Mouse (Mus musculus): ENCODE measurements around the gene Gc. TPM values are rescaled to one million over a fixed set of nuclear protein-coding genes. Genes with fewer than 3 reads are reported as not detected.

Gene Gc
- total RNA-seq (2021): not detected

- DNase-seq: no peak
- intact Hi-C loops (cut with DNase I): no loop called here
Measured at GRCm38 (mm10) chr5:89457554-89458062, at the start of gene Gc. Gene Gc, minus strand, starts transcription at chr5:89457898.

- DNase-seq: peak; percentile 2
- intact Hi-C loops (cut with DNase I): no loop called here
Measured at GRCm38 (mm10) chr5:89500182-89500581, 42.5 kb upstream of the Gc start.

GRCm38 (mm10) chr5:89492560-89492959 is 34.9 kb upstream of the Gc start:
- intact Hi-C loops (cut with DNase I): no loop called here
- no peak for DNase-seq

DNA sequence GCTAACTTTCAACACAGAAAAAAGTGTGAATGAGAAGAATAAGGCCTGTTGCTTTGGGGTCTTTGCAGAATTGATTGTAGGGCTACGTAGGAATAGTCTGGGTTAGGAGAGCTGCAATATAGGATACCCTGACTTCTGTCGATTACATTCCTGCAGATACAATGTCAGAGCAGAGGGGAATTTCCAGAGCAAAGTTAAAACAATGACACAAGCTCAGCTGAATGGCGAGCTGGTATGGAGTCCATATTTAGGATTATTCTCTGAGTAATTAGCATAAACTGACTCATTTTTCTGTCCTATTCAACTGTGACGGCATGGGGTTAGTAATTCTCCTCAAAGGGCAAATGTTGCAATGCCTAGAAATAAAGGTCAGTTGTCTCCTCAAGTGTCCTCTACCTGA is 12.8 kb upstream of the Gc start:
- DNase-seq: no peak
- intact Hi-C loops (cut with DNase I): no loop called here

- intact Hi-C loops (cut with DNase I): no loop called here
Measured at GRCm38 (mm10) chr5:89467886-89468285, 10.2 kb upstream of the Gc start.

GRCm38 (mm10) chr5:89467045-89467444 is 9.3 kb upstream of the Gc start:
- no peak for DNase-seq
- intact Hi-C loops (cut with DNase I): no loop called here

More at GRCm38 (mm10) chr5:89467886-89468285, 10.2 kb upstream of the Gc start:
- DNase-seq: no peak

DNA sequence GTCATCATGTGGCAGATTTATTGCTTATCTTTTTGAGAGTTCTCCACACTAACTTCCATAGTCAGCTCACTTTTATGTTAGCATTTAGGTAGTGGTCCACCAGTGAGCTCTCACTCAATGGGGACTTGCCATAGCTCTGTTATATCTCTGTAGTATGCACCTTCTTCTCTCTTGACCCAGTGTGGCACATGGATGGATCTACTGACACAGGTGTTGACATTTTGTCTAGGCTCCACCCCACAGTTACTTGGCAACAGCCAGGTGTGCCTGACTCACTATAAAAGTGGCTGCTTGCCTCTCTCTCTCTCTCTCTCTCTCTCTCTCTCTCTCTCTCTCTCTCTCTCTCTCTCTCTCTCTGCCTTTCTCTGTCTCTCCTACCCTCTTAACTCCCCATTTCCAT is 8.6 kb upstream of the Gc start:
- no peak for DNase-seq
- intact Hi-C loops (cut with DNase I): no loop called here

DNA sequence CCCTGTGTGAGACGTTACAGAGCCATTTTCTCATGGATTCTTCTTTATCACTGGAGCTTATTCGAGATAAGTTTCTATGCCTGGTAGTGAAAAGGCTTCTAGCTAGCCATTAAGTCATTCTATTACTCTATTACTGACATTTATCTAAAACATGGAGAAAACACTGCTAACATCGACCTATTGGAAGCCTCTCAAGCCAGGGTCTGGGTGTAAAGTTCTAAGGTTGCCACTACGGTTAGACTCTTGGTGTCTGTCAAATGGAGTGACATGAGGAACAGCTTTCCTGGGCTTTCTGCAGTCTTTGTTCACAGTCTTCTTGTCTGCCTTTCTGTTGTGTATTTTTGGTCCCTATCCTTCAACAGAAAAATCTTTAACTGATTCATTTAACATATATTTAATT is 4.1 kb upstream of the Gc start:
- no peak for DNase-seq
- intact Hi-C loops (cut with DNase I): no loop called here

DNA sequence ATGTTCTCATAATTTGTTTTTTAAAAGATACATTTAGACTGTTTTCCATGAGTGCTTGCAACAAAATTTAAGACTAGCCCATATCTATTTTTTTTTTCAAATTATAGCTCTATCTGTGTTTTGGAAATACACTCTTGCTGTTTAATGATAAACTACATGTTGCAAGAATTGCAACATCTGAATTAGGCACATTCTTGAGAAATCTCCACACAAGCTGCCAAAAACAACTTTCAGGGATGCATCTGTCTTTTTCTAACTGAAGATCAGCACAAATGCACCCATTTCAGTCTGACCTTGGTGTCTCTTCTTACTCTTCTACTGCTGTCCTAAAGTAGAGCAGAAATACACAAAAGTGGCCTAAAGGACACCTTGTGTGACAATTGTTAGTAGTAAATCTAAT is 1.9 kb upstream of the Gc start:
- intact Hi-C loops (cut with DNase I): no loop called here
- no peak for DNase-seq

- no peak for DNase-seq
- intact Hi-C loops (cut with DNase I): no loop called here
Measured at GRCm38 (mm10) chr5:89458987-89459386, 1.3 kb upstream of the Gc start.

DNA sequence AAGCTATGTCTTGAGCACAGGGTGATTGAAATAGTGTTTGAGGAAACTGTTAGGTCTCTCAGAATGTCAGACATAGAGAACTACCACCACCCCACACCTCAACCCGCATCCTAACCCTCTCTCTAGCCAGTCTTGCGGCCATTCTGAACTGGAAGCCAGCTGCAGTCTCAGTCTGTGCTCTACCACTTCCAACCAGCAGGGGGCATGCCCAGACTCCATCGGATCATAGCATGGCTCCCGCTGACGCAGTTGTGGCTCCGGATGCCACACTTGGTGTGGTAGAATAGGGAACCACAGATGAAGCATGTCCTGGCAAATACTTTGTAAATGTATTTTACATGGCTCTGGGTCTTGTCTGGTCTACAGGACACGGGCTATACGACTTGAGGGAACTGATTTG is 2.2 kb downstream of the Gc start:
- intact Hi-C loops (cut with DNase I): no loop called here
- DNase-seq: peak; percentile 31

- no peak for DNase-seq
- intact Hi-C loops (cut with DNase I): no loop called here
Measured at GRCm38 (mm10) chr5:89450798-89451197, 6.9 kb downstream of the Gc start.

GRCm38 (mm10) chr5:89449325-89449724 is 8.4 kb downstream of the Gc start:
- DNase-seq: no peak
- intact Hi-C loops (cut with DNase I): no loop called here

DNA sequence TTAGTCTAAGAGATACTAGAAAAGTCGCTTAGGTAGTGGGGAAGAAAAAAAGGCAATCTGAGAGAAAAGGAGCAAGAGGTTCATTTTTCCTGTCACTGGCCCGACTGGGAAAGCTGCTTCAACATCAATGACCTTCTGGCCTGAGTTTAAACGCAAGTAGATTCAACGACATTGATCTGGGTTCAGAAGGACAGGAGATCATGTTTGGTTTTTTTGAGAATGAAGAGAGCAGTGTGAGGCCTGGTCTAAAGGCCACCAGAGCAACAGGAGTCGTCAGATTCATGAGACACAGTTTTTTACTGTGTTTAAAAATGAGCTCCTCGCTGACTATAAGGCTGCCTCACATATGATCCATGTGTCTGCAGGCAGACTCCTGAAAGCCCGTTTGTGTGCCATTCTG is 9.7 kb downstream of the Gc start:
- intact Hi-C loops (cut with DNase I): no loop called here
- no peak for DNase-seq

GRCm38 (mm10) chr5:89444360-89444759 is 13.3 kb downstream of the Gc start:
- intact Hi-C loops (cut with DNase I): no loop called here
- DNase-seq: no peak

DNA sequence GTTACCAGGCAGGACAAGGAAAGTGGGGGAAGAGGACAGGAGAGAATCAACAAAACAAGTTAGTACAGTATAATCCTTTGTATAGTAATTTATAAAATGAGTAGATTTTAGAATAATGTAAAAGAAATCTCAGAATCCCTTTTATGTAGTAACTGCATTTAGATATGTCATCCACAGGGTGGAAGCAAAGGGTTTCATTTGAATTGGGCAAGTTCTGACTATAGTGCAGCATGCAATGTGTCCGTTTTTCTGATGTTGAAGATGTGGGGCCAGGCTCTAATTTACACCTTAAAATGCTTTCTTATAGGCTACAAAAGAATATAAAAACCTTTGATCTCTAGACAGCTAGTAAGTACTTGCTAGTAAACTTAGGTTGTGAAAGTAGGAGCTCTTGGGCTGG is 46.2 kb downstream of the Gc start:
- intact Hi-C loops (cut with DNase I): loop anchor here (5.0 kb wide), 2 partner anchors 271 to 781 kb away; no protein-coding TSS in a partner anchor
- no peak for DNase-seq

DNA sequence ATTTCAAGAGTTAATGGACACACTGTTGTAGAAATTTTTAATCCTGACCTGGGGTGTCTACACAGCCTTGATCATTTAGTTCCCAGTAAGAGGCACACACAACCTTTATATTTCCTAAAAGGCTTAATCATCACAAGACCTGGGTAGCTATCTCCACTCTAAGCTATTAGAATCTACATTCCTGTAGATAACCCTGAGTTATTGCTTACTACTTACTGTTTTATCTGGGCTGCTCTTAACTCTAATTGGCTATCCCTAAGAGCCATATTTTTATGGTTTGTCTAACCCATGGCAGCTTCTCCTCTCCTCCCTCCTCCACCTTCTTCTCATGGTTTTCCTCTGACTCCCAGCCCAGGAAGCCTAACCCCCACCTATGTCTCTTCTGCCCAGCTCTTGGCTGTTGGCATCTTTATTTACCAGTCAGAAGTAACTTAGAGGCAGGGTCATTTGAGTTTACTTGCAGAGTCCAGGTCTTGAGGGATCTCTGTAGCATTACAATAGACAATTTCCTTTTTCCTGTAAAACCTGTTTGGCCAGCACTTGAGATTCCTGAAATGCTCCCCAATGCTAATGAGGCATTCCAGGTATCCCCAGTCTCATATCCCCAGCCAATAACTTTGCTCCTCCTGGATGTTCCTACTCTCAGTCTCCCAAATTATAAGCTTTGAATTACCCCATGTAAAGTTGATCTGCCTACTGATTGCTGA is 50.2 kb downstream of the Gc start:
- intact Hi-C loops (cut with DNase I): no loop called here
- DNase-seq: no peak

- intact Hi-C loops (cut with DNase I): no loop called here
Measured at GRCm38 (mm10) chr5:89405132-89405531, 52.6 kb downstream of the Gc start.

DNA sequence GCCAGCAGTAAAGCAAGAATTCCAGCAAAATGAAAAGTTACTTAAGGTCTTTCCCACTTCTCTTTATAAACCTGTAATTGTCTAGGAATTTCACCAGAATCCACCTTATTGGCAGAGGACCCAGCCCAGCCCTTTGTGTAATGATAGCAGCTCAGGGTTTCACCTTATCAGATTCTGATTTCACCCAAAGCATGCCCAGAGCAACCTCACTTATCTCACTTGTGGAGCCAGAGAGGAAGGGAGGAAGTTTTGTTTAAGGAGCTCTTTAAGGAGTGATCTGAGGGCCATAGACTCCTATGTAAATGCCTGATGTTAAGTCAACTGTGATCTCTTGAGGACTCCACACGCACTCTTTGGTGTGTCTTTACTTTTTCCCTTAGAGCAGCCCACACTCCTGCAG is 67.3 kb downstream of the Gc start:
- no peak for DNase-seq
- intact Hi-C loops (cut with DNase I): no loop called here

More at GRCm38 (mm10) chr5:89405132-89405531, 52.6 kb downstream of the Gc start:
- no peak for DNase-seq

DNA sequence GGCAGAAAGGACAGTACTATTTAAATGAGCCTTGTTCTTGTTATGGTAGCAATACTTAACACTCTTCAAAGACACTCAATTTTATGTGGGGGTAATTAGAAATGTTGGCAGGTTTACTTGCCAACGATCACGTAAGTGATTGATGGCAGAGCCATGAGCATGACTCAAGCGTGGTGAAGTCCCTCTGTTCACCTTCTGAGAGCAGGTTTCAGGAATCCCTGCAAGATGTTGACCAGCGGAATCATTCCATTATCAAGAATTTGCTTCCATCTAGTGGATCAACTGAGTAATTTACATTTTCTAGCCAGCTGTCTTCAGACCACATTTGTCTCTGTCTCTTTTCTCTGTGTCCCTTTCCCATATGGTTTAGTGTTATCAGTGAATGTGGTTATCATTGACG is 73.5 kb downstream of the Gc start:
- DNase-seq: peak; percentile 4

DNA sequence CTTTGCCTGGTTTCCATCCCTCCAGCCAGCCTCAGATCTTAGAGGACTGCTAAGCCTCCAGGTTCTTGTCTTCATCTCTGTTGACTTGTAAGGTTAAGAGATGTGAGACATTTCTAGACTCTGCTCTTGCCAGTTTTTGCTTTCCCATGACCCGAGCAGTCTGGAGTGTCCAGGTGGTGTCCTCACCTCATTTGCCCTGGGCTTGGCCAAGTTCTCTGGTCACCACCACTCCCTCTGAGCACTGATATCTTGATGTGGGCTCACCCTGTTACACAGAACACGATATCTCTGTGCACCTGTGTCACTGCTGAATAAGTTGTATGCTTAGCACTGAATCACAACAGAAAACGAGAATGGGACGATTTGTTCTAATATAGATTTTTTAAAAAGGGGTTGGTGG is 76.4 kb downstream of the Gc start:
- intact Hi-C loops (cut with DNase I): loop anchor here (10.0 kb wide), 2 partner anchors 497 to 687 kb away; partner anchors contain the start of gene Slc4a4
- DNase-seq: no peak

More for the DNA sequence above, 73.5 kb downstream of the Gc start:
- intact Hi-C loops (cut with DNase I): loop anchor here (10.0 kb wide), 2 partner anchors 499 to 689 kb away; partner anchors contain the start of gene Slc4a4

DNA sequence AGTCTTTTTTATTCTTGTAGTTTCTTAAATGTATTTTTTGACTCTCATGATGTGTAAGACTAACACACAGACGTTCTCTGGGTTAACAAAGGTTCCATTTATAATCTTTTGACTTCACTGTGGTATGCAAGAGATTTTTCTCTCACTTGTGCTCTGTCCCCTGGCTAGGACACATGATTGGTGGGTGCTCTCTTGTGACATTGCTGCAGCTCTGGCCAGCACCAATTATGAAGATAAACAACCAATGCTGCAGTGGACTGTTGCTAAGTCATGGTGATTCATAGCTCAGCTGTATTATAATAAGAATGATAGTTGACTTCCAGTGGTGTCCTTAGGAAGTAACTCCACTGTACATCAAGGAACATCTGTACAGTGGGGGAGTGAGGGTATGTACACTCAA is 87.6 kb downstream of the Gc start:
- intact Hi-C loops (cut with DNase I): no loop called here
- DNase-seq: no peak
